Mouse (Mus musculus) fat pad, adult 2 months (tissue): Measurements from ENCODE around the gene Man2a1.
"Not testable (repeated sequence)": the region's sequence is repeated elsewhere in the genome, so short reads cannot be mapped to it uniquely, and the experiment has no call there.

Source experiments
- DNase-seq: peaks from one replicate; pipeline ENCODE4 v3.0.0-alpha.2; 2011; ENCODE audit warnings: low read depth, low spot score; ENCODE audit errors: extremely low read depth

Gene Man2a1

DNA sequence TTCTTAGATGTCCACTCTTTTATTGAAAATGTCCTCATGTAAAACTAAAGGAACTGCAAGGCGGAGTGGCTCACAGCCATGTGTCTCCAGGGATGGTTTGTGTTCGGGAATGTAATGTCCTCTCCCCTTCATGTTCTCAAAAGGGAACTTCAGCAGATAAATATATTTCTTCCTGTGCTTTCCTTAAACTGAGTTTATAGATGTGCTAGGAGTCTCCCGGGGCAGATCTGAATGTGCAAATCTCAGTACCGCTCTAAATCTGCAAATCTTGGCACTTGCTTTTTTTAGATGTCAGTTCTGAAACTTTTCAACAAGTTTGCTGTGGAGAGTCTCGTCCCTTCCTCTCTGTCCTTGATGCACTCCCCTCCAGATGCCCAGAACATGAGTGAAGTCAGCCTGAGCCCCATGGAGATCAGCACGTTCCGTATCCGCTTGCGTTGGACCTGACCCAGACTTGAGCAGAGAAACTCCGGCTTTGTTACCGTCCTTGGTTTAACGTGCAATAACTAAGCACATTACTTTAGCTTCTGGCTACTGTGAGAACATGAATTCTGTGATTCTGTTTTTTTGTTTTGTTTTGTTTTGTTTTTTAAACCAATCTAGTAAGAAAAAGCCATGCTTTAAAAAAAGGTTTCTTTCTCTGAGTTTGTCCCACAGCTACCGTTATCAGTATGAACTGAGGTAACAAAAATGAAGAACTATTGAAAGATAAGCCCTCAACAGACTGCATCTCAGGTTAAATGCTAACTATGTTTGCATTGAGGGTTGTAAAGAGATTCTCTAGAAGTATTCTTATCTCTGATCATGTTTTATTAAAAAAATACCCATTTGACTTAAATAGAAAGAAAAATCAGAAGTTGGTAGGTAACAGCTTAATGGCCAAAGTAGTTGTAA is 151.8 kb downstream of the Man2a1 start:
- DNase-seq: no peak

DNA sequence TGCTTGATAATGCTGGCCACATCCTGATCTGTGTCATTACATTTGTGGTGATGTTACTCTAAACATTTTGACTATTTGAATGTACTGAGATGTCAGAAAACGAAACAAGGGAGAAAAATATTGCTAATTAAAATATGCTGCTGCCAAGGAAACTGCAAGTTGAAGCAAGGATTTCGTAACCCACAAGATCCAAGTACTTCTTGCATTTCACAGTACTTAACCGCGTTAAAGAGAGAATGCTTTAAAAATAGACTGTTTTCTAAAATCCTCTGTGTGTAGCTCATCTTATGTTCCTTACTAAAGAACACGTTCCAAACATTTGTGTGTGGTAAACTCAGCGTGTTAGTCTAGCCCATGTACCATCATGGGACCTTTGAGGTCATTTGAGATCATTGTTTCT is 153.0 kb downstream of the Man2a1 start:
- no peak for DNase-seq

DNA sequence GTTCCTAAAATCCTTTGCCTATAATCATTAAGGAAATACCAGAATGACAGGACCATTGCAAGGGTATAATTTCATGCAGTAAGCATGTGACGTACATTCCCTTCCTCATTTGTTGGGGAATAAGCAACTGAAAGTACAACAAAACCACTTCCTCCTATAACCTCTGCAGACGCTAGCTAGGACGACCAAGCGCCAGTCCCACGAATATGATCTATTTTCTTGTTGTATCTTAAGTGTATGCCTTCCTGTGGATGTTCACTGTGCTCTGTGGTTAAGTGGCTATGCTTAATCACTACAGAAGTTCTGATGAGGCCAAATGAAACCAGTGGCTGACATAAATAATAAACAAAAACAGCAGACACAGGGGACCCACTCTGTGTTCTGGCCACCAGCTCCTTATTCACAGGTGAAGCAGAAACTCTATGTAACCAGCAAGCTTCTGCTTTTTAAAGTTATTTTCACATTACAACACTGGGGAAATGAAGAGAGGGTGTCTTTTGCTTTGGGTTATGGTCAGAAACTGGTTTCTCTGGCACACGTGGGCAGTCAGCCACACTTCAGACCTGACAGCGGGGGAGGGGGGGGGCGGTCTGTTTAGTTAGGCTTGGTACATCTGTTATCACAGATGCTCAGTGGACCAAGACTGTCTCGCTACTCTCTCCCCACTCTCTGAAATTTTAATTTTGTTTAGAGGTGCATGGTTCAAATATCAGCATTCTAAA is 153.8 kb downstream of the Man2a1 start:
- DNase-seq: no peak

DNA sequence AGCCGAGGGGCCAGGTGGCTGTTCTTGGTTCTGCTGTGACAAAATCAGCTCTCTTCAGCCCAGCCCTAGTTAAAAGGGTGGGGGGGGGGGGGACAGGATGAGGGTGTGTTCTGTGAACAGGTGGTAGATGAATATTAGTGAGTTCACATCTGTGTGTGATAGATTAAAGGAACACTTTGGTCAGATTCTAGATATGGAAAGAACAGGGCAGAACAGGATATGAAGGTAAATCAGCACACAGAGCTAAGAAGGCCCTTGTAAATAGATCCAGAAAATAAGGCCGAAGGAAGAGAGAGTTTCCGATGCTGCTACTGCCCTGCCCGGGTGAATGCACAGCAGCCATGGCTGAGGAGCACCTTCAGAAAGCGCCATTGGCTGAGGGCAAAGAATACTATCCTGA is 154.7 kb downstream of the Man2a1 start:
- DNase-seq: no peak

DNA sequence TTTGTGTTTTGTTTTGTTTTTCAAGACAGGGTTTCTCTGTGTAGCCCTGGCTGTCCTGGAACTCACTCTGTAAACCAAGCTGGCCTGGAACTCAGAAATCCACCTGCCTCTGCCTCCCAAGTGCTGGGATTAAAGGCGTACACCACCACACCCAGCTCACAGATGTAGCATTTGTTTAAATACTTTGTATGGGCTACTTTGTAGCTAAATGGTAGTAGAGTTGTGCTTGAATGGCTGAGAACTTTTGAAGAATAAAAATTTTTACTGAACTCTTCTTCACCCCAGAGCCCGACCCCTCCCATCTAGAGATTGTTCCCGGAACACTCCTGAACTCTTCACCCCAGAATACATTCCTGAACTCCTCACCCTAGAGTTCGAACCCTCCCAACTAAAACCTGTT is 162.1 kb downstream of the Man2a1 start:
- DNase-seq: not testable (repeated sequence)

DNA sequence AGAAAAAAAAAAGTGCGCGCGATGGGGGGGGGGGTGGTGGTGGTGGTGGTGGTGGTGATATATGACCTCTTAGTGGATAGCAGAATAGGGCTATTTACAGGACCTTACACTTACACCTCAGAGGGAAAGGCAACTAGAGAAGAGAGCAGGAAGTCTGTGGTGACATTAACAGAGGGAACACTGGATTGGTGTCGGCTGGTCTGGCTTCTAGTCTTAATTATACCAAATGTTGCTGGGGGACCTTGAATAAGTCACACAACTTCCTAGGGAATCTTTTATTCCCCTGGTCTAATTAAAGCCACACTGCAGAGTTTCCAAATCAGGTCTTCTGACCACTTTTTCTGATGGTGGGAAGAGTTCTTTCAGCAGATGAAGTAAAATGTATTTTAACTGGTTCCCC is 163.0 kb downstream of the Man2a1 start:
- DNase-seq: no peak

DNA sequence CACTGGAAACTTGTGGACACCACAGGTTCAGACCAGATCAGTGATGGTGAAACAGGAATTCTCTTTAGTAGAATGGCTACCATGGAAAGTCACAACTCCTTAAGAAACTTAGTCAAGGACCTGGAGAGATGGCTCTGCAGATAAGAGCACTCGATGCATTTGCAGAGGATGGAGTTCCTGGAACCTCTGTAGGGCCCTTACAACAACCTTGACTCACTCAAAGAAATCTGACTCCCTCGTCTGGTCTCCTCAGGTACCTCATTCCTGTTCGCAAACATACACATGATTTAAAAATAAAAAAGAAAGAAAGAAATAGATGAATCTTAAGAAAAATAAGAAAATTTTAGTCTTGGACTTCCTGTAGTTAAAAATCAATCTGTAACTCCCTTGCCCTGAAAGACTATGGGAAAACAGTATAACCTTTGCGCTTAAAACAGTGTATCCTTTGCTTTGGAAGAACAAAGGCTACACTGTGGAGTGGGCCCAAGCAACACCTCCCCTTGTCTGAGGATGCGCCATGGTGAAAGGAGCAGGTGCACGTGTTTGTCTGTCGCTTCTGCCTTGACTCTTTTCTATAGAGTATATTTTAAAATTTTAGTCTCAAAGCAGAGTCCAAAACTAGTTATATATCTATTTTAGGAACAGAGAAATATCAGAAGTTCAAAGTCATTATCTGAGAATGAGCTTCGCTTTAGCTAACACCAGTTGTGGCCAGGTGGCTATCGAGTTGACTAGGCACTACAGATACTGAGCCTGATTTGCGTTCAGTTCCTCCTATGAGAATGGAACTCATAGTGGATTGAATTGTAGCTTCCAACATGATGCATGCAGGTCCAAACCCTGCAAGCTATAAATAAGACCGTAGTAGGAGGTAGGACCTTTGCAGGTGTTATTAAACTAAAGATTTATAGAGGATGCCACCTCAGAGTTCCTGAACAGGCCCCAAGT is 163.9 kb downstream of the Man2a1 start:
- no peak for DNase-seq

DNA sequence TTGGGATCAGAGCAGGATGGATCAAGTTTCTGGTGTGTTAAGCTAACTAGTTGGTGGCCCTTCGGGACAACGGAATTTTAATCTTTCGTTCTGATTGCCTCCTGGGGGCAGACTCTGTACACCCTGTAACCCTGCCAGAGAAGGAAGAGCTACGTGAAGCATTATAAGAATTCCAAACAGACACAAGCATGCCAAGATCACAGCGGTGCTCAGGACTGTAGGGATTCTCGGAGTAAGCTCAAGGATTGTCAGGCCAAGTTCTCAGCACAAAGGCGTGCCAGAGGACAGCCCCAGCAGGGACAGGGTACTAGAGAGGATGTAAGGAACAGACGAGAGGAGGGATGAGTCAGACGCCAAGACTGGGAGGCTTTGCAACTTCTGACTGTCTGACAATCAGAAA is 164.8 kb downstream of the Man2a1 start:
- no peak for DNase-seq

DNA sequence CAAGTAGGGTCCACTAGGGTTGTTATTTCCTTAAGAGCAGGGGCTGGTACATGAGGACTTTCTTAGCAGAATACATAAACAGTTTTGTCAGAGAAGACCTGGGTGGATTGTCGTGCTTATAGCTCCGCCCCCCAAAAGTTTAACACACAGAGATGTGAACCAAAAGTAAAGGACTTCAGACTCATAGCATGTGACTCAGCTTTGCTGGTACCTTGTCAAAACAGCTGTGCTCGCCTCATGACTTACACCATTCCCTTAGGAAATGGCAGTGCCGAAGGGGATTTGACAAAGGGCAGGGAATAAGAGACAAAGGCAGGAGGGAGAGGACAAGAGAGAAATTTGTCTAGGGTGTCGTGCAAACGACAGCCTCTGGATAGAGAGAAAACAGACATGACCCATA is 166.0 kb downstream of the Man2a1 start:
- no peak for DNase-seq

DNA sequence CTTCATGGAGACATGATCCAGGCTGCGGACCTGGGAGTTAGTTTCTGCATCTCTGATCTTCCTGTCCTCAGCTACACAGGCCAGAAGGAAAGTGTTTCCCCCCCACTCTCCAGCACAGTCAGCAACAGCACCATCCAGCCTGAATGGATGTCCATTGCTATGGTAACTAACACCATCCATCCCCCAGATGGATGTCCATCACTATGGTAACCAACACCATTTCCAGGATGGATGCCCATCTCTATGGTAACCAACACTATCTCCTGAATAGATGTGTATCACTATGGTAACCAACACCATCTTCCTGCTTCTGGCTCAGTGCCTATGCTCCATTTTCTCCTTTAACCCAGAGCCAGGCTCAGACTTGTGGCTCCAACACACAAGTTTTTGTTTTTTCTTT is 169.7 kb downstream of the Man2a1 start:
- no peak for DNase-seq

DNA sequence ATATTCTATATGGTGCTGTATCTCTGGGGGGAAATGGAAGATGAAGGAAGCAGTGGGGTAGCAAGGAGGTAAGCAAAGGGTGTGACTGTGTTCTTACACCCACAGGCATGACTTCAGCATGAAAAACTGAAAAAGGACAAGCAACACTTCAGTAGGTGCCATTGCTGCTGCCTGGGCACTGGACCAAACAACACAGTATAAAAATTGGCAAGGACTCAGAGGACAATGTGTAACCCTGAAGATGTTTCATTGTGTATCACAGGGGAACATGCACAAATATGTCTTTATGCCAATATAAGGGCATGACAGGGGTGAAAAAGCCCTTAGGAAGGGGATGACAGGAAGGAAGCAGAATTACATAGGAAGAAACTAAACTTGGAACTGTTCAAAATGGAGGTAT is 172.1 kb downstream of the Man2a1 start:
- DNase-seq: no peak

DNA sequence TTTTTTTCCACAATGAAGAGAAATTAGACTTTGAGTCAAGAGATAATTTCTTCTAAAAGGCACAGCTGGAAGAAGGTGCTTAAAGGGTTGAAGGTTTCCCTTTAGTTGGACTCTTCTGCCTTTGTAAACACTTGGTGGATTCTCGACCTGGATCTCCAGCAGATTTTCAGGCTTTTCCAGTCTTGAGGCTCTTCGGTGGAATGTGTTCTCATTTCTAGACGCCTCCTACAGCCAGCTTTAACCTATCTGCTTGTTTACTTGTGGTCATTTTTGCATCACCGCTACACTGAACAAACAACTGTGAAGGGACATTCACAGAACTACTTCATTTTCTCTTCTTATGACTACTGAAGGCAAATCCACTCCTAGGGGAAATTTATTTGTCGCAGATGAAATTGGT is 173.7 kb downstream of the Man2a1 start:
- DNase-seq: no peak

DNA sequence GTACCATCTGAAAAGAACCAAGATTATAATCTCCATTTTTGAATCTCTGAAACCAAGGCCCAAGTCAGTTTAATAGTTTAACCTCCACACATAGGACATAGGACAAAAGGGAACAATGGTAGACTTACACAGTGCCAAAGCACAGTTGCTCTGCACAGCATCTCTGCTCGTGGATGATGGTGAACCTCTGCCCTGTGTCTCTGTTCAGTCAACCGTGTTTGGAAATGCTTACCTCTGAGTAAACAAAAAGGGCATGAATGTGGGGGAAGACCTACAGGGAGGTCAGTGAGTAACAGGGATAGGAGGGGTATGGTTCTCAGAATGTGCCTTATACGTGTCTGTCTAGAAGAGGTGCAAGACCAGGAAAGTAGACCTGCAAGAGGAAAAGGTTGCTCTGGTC is 177.8 kb downstream of the Man2a1 start:
- no peak for DNase-seq

DNA sequence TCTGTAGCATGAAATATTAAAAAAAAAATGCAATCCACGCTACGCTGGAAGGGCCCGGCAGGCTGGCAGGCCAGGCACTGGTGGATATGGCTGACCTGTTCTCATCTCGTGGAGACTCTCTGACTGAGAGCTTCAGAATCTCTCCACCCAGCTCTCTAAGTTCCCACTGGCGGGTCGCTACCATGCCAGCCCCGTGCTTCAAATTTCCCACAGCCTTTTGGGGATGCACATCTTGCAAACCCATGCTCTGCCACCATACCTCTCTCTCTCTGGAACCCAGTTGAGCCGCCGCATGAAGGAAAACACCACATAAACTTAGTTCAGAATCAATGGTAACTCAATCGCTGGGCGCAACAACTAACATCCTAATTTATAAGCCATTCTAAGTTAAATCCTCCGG is 178.2 kb downstream of the Man2a1 start:
- DNase-seq: no peak

DNA sequence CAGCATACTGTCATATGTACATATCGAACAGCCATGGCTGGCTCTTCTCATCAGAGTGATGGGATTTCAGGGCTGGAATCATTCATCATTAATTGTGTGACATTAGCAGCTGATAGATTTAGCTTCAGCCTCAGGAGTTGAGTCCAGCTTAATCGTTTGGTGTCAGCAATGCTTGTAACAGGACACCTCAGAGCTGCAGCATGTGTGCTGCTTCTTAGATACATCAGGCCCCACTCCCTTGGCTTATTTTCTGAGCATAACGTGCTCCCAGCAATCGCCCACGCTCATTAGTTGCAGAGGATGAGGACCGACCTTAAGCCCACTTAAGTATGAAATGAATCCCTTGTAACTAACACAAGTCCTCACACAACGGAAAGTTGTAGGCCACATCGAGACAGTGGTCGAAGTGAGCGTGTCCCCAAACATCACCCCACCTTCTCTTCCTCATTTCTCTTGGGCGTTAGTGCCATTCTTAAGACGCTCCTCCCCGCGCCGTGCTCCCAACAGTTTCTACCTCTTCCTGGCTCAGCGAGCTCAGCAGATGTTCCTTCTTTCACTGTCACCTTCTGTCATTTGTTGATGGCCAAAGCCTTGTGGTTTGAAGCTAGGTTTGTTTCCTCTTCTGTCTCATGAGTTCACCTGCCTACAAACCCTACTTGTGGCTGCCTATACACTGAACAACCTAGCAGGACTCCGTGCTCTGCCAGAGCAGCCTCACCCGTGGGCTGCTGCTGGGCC is 180.4 kb downstream of the Man2a1 start:
- DNase-seq: no peak

DNA sequence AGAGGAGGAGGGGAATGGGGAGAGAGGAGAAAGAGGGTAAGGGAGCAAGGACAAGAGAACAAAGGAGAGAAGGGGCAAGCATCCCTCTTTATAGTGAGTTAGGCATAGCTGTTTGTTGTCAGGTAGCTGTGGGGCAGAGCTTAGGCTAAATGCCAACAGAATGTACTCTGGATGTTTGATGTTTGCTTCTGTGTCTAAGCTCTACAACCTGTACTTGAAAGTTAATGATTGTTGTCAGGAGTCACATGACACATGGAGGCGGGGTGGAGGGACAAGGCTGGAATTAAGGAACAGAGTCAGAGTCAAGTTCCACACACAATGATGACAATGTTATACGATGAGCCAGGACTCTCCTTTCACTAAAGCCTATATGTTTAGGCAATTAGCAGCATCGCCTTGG is 181.8 kb downstream of the Man2a1 start:
- DNase-seq: no peak

DNA sequence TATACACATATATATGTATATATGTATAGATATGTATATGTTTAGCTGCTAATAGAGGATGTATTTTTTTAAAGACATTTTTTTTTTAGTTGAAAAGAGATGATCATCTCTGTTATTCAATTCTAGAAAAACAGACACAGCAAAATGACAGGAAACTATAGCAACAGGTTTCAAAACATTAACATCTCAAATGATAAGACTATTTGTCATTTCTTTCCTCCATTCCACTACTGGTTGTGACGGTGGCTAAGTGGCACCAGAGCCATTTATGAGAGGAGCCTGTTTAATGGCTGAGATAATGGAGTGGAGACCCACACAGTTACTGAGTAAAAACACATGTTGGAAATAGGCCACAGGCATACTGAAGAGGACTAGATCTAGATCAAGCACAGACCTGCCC is 185.4 kb downstream of the Man2a1 start:
- DNase-seq: no peak

DNA sequence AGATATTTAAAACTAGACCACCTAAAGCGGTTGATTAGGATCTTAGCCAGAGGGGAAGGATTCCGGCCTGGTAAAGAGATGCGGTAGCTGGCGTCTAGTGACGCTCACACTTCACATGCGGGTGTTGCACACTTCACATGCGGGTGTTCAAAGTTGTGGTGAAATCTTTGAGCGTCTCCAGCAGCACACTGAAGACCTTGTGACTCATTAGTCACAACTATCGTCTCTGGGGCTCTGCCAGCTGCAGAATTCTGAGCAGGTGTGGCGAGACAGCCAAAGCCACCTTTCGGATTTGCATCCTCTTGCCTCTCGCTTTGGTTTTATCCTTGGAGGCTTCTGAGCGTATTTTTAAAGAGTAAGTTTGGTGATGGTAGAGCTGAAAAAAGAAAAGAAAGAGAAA is 187.8 kb downstream of the Man2a1 start:
- DNase-seq: no peak

DNA sequence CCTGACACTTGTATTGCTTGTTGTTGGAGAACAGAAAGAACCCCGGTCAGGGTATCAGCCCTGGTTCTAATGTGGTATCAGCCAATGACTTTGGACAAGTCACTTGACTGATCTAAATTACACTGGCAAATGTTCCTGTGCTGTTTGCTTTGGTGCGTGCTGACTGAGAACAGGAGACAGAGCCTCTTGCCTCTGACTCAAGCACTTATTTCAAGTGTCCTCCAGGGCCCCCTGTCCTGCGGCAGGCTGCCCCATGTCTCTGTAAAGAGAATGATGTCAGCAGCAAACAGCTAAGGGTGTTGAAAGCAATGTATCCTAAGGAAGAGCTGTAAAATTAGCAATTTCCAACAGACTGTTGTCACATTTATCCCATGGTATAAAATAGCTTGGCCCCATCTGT is 188.6 kb downstream of the Man2a1 start:
- no peak for DNase-seq

DNA sequence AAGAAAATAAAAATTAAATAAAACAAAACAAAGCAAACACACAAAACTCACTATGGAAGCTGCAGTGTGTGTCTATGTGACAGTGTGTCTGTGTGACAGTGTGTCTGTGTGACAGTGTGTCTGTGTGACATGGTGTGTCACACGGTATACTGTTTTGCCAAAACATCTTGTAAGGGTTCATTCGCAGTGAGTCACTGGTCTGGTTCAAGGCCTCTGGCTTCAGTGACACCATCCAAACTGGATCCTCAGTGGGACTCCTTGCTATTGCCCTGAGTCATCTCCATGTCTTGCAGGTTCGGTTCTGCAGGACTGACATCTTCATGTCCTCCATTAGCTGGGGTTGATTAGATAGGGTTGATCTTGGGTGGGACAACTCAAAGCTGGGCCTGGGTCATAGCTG is 191.5 kb downstream of the Man2a1 start:
- DNase-seq: no peak

DNA sequence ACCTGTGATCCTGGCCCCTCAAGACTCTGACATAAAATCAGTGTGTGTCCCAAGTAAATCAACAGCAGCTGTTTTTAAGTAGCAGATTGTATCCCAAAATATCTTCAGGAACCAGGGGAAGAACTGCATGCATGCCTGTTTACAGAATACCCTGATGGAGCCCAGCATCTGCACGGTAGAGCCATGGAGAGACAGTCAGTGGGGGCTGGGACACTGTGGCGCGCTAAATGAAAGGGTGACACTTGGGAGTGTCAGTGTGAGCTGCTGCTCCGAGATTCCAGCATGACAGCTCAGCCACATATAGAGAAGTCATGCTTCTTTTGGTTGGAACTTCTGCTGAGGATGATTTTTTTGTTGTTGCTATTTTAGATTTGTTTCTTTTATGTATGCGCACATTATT is 192.1 kb downstream of the Man2a1 start:
- no peak for DNase-seq
